Mouse (Mus musculus) kidney, adult 8-10 months (tissue): Measurements from ENCODE around the gene Helz2.

Source experiments
- DNase-seq, 2 experiments: peaks; one replicate each; pipeline ENCODE4 v3.0.0; 2022

The Helz2 gene

DNA sequence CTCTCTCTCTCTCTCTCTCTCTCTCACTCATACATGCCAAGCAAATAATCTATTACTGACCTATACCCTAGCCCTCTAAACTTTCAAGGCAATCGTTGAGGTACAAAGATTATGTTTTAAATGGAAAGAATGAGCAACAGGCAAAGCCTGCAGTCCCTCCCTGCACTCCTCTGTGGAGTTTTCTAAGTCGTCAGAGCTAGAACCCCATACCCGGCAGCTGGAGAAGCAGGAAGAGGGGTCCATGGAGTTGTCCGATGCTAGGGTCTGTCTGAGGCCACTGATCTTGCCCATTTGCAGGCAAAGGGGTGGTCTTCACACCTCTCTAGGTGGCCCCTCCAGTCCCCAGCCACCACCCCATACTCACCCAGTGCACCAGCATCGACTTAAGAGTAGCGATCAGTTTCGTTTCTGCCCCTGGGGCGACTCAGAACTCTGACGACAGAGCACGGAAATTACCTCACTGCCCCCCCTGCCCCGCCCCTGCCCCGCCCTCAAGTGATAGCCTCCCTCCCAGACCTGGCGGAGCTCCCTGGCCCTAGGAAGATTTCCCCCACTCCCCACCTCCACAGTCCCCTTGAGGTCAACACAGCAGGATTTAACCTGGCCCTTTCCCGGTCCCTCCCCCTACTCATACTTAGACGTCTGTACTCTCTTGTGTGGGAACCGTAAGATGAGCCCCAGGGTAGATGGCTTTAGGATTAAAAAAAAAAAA is at the start of gene Helz2:
Gene Helz2, minus strand, starts transcription at position 426 of the 712 bp plus-strand sequence.
- peak; percentile 41 for DNase-seq

DNA sequence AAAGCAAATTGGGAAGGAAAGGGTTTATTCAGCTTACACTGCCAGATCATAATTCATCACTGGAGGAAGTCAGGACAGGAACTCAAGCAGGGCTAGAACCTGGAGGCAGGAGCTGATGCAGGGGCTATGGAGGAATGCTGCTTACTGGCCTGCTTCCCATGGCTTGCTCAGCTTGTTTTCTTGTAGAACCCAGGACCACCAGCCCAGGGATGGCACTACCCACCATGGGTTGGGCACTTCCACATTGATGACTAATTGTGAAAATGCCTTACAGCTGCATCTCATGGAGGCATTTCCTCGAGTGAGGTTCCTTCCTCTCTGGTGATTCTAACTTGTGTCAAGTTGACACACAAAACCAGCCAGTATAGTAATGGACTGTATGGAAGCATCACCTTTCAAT is 49.1 kb upstream of the Helz2 start:
- no peak for DNase-seq

DNA sequence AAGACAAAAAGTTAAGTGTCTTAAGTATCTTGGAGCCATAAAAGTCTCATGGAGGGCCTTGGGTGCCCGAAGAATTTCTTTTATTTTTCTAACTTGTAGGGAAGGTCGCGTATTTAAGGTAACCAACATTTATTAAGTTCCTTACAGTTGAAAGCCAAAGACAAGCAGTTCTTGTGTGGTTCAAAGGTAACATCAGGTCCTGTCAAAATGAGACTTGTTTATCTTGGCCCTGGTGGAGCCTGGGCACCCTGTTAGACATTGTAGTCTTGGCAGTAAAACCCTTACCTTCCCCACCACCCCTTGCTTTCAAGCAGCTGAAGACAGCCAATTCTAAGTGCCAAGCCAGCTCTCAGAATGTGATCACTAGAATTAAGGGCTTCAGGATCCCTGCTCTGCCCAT is 46.9 kb upstream of the Helz2 start:
- peak; percentile 22 to 50 for DNase-seq

DNA sequence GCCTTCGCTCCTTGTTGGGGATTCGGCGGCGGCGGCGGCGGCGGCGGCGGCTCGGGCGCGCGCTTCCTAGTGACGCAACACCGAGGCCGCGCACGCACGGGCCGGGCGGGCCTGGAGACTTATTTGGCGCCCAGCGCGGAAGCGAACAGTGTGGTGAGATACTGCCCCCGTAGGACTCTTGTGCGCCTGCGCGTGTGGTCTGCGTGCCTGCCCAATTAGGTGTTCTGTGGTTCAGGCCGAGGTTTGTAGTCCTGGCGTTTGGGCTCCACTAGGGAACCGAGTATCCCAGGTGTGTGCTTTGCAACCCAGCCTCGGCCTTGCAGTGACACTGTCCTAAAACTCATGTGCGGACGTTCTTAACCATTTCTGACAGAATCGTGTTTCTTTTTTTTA is 46.1 kb upstream of the Helz2 start, which contains the start of gene Gmeb2:
Gene Gmeb2, minus strand, starts transcription at position 78 of the 393 bp plus-strand sequence.
- peak; percentile 95 to 97 for DNase-seq

DNA sequence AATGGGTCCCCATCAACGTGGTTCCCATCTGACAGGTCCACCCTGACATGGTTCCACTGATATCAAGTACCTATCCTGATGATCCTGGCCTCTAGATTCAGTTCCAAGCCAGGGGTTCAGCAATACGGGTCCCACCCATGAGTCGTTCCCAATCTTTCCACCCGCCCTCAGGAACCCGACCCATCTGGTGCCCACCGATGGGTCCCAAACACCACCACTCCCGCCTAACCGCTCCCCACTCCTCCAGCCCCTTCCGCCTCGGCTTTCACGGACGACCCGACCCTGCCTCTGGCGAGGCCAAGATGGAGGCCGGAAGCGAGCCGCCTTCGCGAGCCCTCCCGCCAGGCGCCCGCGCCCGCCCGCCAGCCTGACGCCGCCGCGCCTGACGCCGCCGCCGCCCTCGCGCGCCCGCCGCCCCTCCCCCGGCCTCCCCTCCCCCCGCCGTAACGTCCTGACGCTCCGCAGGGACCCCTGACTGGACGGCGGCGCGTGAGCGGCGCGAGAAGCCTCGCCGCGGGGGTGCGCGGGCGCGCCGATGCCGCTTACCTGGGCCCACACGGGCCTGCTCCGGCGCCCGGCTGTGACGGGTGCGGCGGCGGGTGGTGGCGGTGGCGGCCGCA is 45.6 kb upstream of the Helz2 start:
- peak; percentile 72 to 74 for DNase-seq

DNA sequence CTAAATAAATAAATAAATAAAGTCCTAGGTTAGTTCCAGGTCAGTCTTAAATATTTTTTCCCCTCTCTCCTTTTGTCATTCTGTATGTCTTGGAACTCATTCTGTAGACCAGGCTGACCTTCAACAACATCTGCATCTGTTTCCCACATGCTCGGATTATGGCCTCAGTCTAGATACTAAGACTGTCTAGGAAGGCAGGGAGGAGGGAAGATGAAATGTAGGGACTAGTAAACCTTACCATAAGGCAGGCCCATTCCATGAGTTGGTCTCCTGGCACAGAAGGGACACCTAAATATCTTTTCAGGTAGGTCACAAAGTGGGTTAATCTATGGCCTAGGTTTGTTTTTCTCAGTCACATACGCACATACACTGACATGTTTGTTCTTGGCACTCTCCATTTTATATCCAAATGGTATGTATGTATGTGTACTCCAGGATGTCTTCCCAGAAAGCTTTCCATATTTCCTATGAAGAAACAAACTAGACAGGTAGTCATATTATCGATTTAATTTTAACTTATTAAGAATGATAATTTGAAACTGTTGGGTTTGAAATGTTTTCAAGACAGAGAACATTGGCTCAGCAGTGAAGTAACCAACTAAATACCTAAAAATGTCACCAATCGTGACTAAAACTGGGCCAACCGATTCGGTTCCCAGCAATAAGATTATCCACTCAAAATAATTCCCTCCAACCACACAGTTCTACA is 45.0 kb upstream of the Helz2 start:
- no peak for DNase-seq

DNA sequence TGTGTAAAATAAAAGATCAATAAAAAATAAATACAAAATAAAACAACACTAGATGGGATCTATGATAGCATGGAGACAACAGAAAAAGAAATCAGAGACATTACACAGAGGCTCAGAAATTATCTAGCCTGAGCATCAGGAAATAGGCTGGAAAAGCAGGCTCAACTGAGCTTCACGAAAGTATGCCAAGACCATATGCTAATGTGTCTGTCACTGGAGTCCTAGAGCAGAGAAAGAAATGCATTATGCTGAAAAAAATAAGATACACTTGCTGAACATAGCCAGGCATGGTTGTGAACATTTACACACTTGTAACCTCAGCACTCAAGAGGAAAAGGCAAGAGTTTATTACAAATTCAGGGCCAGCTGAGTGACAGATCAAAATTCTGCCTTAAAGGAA is 38.1 kb upstream of the Helz2 start:
- no peak for DNase-seq

DNA sequence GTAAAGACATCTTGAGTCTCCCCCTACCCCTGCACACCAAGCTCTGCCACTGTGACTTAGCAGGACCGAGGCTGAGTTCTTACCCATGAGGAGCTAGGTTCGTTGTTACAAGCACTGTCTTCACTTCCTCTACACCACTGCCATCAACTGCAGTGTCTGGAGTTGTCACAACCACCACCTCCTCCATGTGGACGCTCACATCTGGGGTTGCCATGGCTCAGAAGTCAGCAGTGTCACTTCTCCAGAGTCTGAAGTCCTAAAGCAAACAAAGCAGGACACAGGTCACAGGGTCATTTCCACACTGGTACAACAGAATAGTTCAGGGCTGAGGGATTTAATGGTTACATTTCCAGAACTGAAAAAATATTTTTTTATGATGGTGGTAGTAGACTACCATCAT is 36.0 kb upstream of the Helz2 start:
- no peak for DNase-seq

DNA sequence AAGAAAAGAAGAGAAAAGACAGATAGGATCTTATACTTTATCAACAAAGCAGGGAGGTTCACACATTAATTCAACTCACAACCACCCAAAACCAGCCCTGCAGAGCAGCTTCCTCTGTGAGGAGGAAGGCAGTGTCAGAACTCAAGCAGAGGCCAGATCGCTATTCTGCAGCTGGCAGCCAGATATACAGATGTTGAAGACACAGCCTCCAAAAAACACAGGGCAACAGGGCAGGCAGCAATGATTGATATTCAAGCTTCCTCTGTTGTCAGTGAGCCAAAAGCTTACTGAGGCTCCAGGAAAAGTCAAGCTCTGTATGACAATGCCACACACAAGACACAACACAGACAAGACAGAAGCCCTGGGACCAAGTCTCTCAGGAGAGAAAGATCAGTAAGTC is 34.9 kb upstream of the Helz2 start:
- DNase-seq = peak; percentile 47 to 76

DNA sequence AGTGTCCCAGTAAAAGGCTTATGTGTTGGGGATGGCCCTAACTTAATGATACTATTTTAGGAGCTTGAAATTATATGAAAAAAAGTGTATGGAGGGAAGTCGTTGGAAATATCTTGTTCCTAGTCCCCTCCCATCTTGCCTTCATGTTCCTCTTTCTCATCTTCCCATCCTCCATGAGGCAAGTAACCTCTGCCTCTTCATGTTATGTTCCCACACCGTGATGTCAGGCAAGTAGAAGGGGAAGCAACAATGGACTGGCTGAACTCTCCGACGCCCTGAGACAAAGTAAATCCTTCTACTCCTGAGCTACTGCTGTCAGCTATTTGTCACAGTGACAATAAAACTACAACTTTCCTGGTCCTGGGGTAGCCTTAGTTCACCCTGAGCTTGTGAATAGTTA is 32.8 kb upstream of the Helz2 start:
- DNase-seq = no peak

DNA sequence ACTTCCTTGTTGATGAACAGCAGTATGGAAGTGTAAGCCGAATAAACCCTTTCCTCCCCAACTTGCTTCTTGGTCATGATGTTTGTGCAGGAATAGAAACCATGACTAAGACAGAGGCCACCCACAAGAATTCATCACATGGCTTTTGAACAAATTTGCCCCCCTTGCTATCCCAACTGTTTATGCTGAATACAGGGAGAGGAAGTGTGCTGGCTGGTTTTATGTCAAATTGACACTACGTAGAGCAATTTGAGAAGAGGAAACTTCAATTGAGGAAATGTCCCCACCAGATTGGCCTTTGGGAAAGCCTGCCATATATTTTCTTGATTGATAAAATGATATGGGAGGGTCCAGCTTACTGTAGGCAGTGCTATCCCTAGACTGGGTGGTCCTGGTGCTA is 32.0 kb upstream of the Helz2 start:
- no peak for DNase-seq

DNA sequence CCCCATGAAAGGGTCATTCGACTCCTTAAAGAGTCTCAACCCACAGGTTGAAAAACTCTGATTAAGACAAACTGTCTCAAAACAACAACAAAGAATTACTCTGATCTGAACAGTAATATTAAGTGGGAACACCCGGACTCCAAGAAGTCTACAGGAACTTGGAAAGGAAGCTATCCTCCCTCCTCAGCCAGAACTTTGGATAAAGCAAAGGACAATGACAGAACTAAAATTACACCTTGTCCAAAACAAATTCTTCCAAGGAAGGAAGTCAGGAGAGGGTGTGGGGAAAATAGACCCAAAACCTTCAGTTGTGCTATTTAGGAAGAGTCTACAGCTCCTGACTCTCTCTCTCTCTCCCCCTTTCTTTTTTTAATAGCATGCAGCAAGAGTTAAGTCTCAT is 30.3 kb upstream of the Helz2 start:
- peak in 1 of 2 experiments; percentile 41 for DNase-seq

DNA sequence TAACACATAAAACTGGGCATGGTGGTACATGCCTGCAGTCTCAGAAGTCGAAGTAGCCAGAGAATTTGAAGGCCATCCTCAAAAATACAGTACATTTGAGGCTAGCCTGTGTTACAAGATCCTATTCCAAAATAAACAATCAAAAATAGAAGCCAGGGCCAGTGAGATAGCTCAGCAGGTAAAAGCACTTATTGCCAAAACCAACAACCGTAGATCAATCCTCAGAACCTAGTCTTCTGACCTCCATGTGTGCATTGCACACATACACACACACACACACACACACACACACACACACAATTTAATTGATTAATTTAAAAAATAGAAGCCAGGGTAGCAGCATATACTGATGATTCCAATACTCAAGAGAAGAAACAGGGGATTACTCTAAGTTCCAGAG is 25.0 kb upstream of the Helz2 start:
- DNase-seq = no peak

DNA sequence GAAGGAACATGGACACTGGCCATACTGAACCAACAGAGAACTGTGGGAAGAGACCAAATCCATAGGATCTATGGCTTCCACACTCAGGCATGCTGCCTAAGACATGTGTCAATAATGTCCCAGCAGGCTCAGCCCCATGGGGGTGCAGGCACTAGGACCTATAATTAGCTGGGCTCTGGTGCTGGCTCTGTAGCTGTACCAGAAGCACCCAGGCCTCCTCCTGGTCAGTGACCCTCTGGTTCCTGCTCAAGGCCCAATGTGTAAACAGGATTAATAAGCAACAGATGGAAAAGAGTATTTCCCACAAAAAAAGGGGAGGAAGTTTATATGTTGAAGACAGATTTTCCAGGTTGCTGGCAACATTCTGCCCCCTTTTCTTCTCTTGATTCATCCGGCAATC is 11.4 kb upstream of the Helz2 start:
- no peak for DNase-seq

DNA sequence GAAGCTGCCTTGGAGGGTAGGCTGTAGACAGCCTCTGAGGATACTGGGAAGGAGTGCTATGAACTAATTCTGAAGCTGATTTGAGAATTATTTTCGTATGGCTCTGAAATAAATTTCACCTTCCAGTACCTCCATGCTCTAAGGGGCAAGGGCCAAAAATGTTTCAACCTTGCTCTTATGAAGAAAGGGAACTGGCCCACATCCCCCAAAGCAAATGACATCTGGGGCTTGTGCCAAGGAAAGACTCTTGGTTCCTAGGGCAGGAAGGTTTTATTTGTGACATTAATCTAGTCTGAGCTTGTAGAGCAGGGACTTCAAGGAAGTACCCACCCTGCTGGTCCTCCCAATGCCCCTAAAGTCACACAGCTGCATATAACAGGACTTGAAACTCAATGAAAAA is 10.0 kb upstream of the Helz2 start:
- DNase-seq = no peak

DNA sequence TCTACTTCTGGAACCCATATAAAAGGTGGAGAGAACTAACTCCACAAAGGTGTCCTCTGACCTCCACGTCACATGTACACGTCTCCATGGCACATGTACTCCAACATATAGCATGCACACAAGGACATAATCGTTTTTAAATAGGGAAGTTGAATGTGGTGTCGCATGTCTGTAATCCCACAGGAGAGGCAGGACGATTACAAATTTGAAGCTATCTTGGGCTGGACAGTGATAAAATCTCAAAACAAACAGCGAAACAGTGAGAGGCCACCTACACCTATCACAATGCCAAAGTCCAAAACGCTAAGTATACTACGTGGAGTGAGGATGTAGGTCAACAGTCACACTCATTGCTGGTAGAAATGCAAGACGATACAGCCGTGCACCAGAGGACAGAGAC is 7.4 kb upstream of the Helz2 start:
- DNase-seq = no peak

DNA sequence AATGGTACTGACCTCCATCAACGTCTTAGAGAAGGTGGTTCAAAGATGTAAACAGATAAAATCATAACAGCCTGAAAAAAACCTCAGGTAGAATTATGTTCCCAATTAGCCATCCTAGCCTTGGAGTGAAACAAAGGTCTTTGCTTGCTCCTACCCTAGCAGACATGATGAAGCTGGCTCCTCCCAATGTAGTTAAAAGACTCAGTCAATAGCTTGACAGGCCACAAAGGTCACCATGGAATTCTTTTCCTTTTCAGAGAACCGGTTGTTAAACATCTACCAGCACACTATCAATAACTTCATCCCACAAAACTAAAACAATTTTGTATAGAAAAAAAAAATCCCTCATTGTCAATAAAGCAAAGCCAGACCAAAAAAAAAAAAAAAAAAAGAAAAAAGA is 3.2 kb upstream of the Helz2 start:
- DNase-seq = no peak

DNA sequence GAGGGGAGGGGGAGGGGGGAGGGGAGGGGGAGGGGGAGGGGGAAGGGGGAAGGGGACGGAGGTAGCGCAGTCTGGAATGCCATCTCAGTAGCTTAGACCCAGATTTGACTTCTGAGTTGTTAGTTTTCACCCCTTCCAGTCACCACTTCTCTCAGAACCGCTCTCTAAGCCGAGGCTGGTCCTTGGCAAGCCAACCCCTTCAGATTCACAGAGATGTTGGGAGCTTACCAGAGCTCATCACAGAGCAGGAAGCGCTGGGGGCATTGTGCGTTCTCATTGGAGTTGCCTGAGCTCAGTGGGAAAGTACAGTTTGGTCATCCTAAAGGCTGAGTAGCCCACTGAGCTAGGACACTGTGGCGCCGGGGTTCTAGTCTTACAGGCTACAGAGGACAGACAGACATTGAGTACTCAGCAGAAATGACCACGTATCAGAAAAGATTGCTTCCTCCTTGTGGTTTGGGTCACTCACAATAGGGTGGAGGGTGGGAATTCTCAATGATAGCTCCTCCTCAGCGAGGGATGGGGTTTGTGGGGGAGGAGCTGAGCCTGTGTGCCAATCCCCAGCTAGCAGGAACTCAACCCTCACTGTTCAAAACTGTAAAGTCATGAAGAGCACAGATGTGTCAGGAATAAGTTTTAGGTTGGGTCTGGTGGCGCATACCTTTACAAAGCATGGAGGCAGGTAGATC is 2.0 kb upstream of the Helz2 start:
- DNase-seq = peak; percentile 31 to 36

DNA sequence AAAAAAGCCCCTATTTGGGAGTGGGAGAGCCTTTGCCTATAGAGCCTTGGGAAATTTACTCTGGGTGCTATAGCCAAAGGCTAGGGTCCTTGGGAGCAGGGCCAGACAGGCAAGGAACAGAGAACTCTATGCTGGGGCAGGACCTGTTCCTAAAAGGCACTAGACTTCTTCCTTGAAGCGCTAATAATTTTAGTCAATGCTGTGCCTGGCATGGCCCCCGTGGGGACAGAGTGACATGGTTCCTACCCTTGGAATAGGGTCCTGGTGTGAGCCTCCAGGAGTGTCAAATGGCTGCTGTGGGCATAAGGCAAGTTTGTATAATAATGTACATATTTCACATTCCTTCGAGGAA is 463 bp upstream of the Helz2 start:
- DNase-seq = no peak

DNA sequence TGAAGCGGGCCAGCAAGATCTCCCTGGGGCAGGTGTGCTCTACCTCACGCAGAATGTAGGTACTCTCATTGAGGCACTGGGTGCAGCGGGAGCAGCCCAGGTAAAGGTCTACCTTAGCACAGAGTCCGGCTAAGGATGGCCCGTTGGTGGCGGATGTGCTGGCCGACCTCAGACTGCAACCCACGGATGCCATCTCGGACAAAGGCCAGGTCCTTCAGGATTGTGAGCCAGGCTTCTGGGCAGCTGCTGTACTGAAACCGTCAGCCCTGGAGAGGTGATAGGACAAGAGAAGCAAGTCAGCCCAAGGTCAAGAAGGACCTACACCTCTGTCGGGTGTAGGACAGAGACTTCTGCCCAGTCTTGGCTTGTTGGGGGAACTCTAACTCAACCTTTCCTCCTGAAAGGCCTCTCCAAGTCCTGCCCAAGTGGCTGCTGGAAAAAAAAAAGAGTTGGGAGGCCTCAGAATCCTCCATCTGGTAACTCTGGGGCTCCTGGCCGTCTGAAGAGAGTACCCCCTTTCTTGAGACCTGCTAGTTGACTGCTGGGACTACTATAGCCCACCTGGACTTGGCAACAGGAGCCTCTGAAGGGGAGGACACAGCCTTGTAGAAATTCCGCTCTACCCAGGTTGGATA is 904 bp downstream of the Helz2 start:
- no peak for DNase-seq

DNA sequence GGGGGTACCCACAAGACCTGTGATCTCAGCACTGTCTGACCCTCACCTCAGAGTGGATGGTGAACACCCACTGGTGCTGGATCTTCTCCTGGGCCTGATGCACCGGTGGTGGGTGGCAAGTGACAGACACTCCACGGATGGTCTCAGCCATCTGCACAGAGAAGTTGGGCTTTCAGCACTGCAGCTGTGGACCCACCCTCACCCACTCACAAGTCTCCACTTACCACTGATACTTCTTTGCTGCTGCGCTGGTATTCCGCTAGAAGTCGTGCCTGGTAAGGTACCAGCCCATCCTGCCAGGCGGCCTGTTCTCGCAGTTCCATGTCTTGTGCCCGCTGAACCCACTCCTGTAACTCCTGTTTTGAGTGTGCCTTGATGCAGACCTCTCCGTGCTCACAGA is 2.6 kb downstream of the Helz2 start:
- no peak for DNase-seq

DNA sequence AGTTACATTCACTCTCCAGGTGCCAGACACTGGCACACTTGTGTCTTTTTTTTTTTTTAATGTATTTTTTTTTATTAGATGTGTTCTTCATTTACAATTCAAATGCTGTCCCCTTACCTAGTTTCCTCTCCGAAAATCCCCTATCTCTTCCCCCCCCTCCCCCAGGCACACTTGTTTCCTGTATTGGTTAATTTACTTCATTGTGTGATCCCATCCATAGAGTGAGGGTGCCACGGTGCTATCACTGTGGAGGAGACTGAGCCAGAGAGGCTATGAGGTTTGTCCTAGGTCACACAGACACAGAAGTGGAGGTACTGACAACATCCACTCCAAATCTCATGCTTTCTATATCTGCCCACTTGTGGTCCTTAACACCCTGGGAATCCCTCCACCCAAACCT is 3.0 kb downstream of the Helz2 start:
- DNase-seq = no peak

DNA sequence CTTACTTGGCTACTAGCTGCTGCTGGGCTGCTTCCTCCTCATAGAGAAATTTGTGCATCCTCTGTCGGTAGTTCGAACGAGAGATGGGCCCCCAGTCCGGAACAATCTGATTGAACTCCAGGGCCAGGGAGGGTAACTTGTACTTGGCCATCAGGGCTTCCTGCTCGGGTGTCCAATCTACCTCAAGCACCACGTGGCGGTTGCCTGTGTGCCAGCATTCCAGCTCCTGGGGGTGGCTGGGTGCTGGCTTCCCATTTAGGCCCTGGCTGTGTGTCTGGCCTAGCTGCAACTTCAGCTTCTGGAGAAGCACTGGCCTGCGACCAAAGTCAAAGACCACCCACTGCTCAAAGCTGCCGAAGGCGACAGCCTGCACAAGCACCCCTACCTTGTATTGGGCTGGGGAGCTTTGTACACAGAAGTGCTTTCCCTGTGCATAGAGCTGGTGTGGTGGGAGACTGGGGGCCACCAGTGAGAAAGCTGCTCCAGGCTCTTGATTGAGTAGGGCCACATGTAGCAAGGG is 3.7 kb downstream of the Helz2 start:
- DNase-seq = no peak
